Mouse (Mus musculus): ENCODE measurements around the gene Pabpc6.

Gene Pabpc6

GRCm38 (mm10) chr17:9669283-9669905 lies at the start of gene Pabpc6:
Gene Pabpc6, minus strand, starts transcription at chr17:9669717.
- DNase-seq (ENCODE audit: inconsistent ontology term) = no peak

- DNase-seq (ENCODE audit: inconsistent ontology term) = no peak
Measured at GRCm38 (mm10) chr17:9710910-9711309, 41.4 kb upstream of the Pabpc6 start.

- no peak for DNase-seq (ENCODE audit: inconsistent ontology term)
Measured at GRCm38 (mm10) chr17:9708888-9709287, 39.4 kb upstream of the Pabpc6 start.

GRCm38 (mm10) chr17:9707356-9707755 lies 37.8 kb upstream of the Pabpc6 start:
- DNase-seq (ENCODE audit: inconsistent ontology term) = no peak

- peak; percentile 84 for DNase-seq (ENCODE audit: inconsistent ontology term)
Measured at GRCm38 (mm10) chr17:9697763-9698162, 28.2 kb upstream of the Pabpc6 start.

- no peak for DNase-seq (ENCODE audit: inconsistent ontology term)
Measured at GRCm38 (mm10) chr17:9691251-9691650, 21.7 kb upstream of the Pabpc6 start.

GRCm38 (mm10) chr17:9683539-9684155 lies 14.1 kb upstream of the Pabpc6 start:
- DNase-seq (ENCODE audit: inconsistent ontology term) = no peak

GRCm38 (mm10) chr17:9680741-9681140 lies 11.2 kb upstream of the Pabpc6 start:
- DNase-seq (ENCODE audit: inconsistent ontology term) = peak; percentile 39

GRCm38 (mm10) chr17:9675175-9675789 lies 5.8 kb upstream of the Pabpc6 start:
- DNase-seq (ENCODE audit: inconsistent ontology term) = peak; percentile 35

- DNase-seq (ENCODE audit: inconsistent ontology term) = no peak
Measured at GRCm38 (mm10) chr17:9667955-9668354, 1.6 kb downstream of the Pabpc6 start.

GRCm38 (mm10) chr17:9658651-9659050 lies 10.9 kb downstream of the Pabpc6 start:
- DNase-seq (ENCODE audit: inconsistent ontology term) = no peak

GRCm38 (mm10) chr17:9654155-9654554 lies 15.4 kb downstream of the Pabpc6 start:
- peak; percentile 39 for DNase-seq (ENCODE audit: inconsistent ontology term)

GRCm38 (mm10) chr17:9647644-9648043 lies 21.9 kb downstream of the Pabpc6 start:
- no peak for DNase-seq (ENCODE audit: inconsistent ontology term)

- no peak for DNase-seq (ENCODE audit: inconsistent ontology term)
Measured at GRCm38 (mm10) chr17:9643657-9644180, 25.8 kb downstream of the Pabpc6 start.

- no peak for DNase-seq (ENCODE audit: inconsistent ontology term)
Measured at GRCm38 (mm10) chr17:9637011-9637410, 32.5 kb downstream of the Pabpc6 start.

GRCm38 (mm10) chr17:9632579-9633252 lies 36.8 kb downstream of the Pabpc6 start:
- DNase-seq (ENCODE audit: inconsistent ontology term) = no peak

GRCm38 (mm10) chr17:9632140-9632539 lies 37.4 kb downstream of the Pabpc6 start:
- peak; percentile 11 for DNase-seq (ENCODE audit: inconsistent ontology term)

GRCm38 (mm10) chr17:9631081-9631480 lies 38.4 kb downstream of the Pabpc6 start:
- DNase-seq (ENCODE audit: inconsistent ontology term) = no peak

- DNase-seq (ENCODE audit: inconsistent ontology term) = no peak
Measured at GRCm38 (mm10) chr17:9627011-9627410, 42.5 kb downstream of the Pabpc6 start.
